Mouse (Mus musculus): ENCODE data around the gene Panx1.

- no peak for TF ChIP-seq CTCF (IDR thresholded peaks at IDR 0.05; ENCODE audit: extremely low read depth, insufficient read depth, insufficient read length, insufficient replicate concordance)
- TF ChIP-seq POLR2A (IDR thresholded peaks at IDR 0.05; ENCODE audit: low read depth, low read length) = no peak
These were observed 23.5 kb upstream of the Panx1 start for GRCm38 (mm10) chr9:15068686-15069295.
